Mouse (Mus musculus) liver, embryonic 13.5 days (tissue): Measurements from ENCODE around the gene Ank3. TPM values are rescaled to one million over a fixed set of nuclear protein-coding genes. Genes with fewer than 3 reads are reported as not detected.

ENCODE experiments used
- ATAC-seq: fragments of 200-750 bp; cut with Nextera tagmentation; 2 replicates; pipeline ENCODE4 v1.8.0; 2017; ENCODE audit warnings: low read depth, mild to moderate bottlenecking, moderate number of reproducible peaks, moderate library complexity
- DNase-seq: peaks from one replicate; pipeline ENCODE4 v3.0.0; 2022
- H3K27ac ChIP-seq: fragments of 300-500 bp; sonication (generic); 2 replicates; pipeline ENCODE4 v1.5.1; 2015; ENCODE audit warnings: moderate library complexity, mild to moderate bottlenecking, inconsistent platforms
- H3K27me3 ChIP-seq: fragments of 300-500 bp; sonication (generic); 2 replicates; pipeline ENCODE4 v1.6.1; 2015; ENCODE audit warnings: mild to moderate bottlenecking, inconsistent platforms
- H3K36me3 ChIP-seq: fragments of 300-500 bp; sonication (generic); 2 replicates; pipeline ENCODE4 v1.6.1; 2015; ENCODE audit warnings: mild to moderate bottlenecking, inconsistent platforms
- H3K4me1 ChIP-seq: fragments of 300-500 bp; sonication (generic); replicated peaks from 2 replicates; pipeline ENCODE4 v1.6.1; 2015; ENCODE audit warnings: inconsistent platforms
- H3K4me2 ChIP-seq: fragments of 300-500 bp; sonication (generic); 2 replicates; pipeline ENCODE4 v1.6.1; 2015; ENCODE audit warnings: inconsistent platforms, mild to moderate bottlenecking, moderate library complexity
- H3K4me3 ChIP-seq: fragments of 300-500 bp; sonication (generic); replicated peaks from 2 replicates; pipeline ENCODE4 v1.5.1; 2015; ENCODE audit warnings: mild to moderate bottlenecking, inconsistent platforms
- H3K9ac ChIP-seq: fragments of 300-500 bp; sonication (generic); 2 replicates; pipeline ENCODE4 v1.6.1; 2015; ENCODE audit warnings: mild to moderate bottlenecking, inconsistent platforms
- H3K9me3 ChIP-seq: fragments of 300-500 bp; sonication (generic); replicated peaks from 2 replicates; pipeline ENCODE4 v1.6.1; 2016; ENCODE audit warnings: inconsistent platforms
- WGBS: fragments of 180-500 bp; shearing (Covaris S2); methylation state at CpG from one replicate; pipeline ENCODE4 v1.1.7; 2015; ENCODE audit not compliant: insufficient replicate concordance; 5-methylcytosine and 5-hydroxymethylcytosine counted together
- polyA plus RNA-seq: library from polyadenylated mRNA; unstranded; fragments of >200 nt; fragmentation: Nextera tagmentation; extraction: Ambion mirVana; gene quantifications from 2 replicates; pipeline ENCODE4 v1.2.1, GENCODE M21; 2015

The Ank3 gene
- polyA plus RNA-seq, 1 experiment from 2014 or later: 5.6 TPM

- Histone ChIP-seq H3K27ac (no peak overlapping the region), H3K9me3 (no peaks in the 10 kb centered on the region), H3K4me2 (no peak overlapping the region), H3K4me3 (no peak overlapping the region), H3K36me3 (no peaks in the 10 kb centered on the region), H3K4me1 (no peaks in the 10 kb centered on the region), H3K27me3 (no peaks in the 10 kb centered on the region), H3K9ac (no peak overlapping the region)
- WGBS: 35% methylated on average over 7 of the region's 7 CpGs
- ATAC-seq (no peak), DNase-seq (no peak)
Measured at GRCm38 (mm10) chr10:69630802-69631388, 232.3 kb downstream of the Ank3 start.

- Histone ChIP-seq H3K36me3 (no peaks in the 10 kb centered on the region), H3K4me2 (no peak overlapping the region), H3K9me3 (no peaks in the 10 kb centered on the region), H3K27ac (no peak overlapping the region), H3K9ac (no peak overlapping the region), H3K27me3 (no peaks in the 10 kb centered on the region), H3K4me3 (no peak overlapping the region), H3K4me1 (no peaks in the 10 kb centered on the region)
- DNase-seq (no peak), ATAC-seq (no peak)
- 72% methylated on average over 8 of the region's 8 CpGs for WGBS
Measured at GRCm38 (mm10) chr10:69632885-69633284, 234.3 kb downstream of the Ank3 start.

GRCm38 (mm10) chr10:69634891-69635290, 236.3 kb downstream of the Ank3 start:
- H3K27me3 ChIP-seq: no peaks in the 10 kb centered on the region
- H3K4me1 ChIP-seq: no peaks in the 10 kb centered on the region
- H3K36me3 ChIP-seq: no peaks in the 10 kb centered on the region
- H3K27ac ChIP-seq: no peak overlapping the region
- no peak overlapping the region for H3K4me2 ChIP-seq
- ATAC-seq: no peak
- no peak overlapping the region for H3K4me3 ChIP-seq
- 58% methylated on average over 5 of the region's 5 CpGs for WGBS
- H3K9ac ChIP-seq: no peak overlapping the region
- no peak for DNase-seq
- H3K9me3 ChIP-seq: no peaks in the 10 kb centered on the region

GRCm38 (mm10) chr10:69635910-69636656, 237.5 kb downstream of the Ank3 start:
- no peaks in the 10 kb centered on the region for H3K4me1 ChIP-seq
- H3K36me3 ChIP-seq: no peaks in the 10 kb centered on the region
- no peak overlapping the region for H3K4me3 ChIP-seq
- H3K27ac ChIP-seq: no peak overlapping the region
- no peaks in the 10 kb centered on the region for H3K27me3 ChIP-seq
- no peak overlapping the region for H3K4me2 ChIP-seq
- no peak for DNase-seq
- WGBS: 47% methylated on average over 11 of the region's 11 CpGs
- no peak overlapping the region for H3K9ac ChIP-seq
- no peak for ATAC-seq
- no peaks in the 10 kb centered on the region for H3K9me3 ChIP-seq

GRCm38 (mm10) chr10:69639138-69639537, 240.6 kb downstream of the Ank3 start:
- Histone ChIP-seq H3K36me3 (no peaks in the 10 kb centered on the region), H3K27ac (no peak overlapping the region), H3K4me1 (no peaks in the 10 kb centered on the region), H3K9me3 (no peaks in the 10 kb centered on the region), H3K9ac (no peak overlapping the region), H3K4me3 (no peak overlapping the region), H3K27me3 (no peaks in the 10 kb centered on the region), H3K4me2 (no peak overlapping the region)
- ATAC-seq: no peak
- WGBS: 63% methylated on average over 6 of the region's 6 CpGs
- no peak for DNase-seq

- no peaks in the 10 kb centered on the region for H3K9me3 ChIP-seq
- no peaks in the 10 kb centered on the region for H3K36me3 ChIP-seq
- no peak overlapping the region for H3K9ac ChIP-seq
- no peak overlapping the region for H3K4me3 ChIP-seq
- DNase-seq: no peak
- no peak for ATAC-seq
- WGBS: 53% methylated on average over 4 of the region's 4 CpGs
- H3K4me2 ChIP-seq: no peak overlapping the region
- no peaks in the 10 kb centered on the region; the same call in 1 of the 2 replicates for H3K4me1 ChIP-seq
- H3K27ac ChIP-seq: no peak overlapping the region
- no peaks in the 10 kb centered on the region for H3K27me3 ChIP-seq
Measured at GRCm38 (mm10) chr10:69640617-69641016, 242.0 kb downstream of the Ank3 start.

DNA sequence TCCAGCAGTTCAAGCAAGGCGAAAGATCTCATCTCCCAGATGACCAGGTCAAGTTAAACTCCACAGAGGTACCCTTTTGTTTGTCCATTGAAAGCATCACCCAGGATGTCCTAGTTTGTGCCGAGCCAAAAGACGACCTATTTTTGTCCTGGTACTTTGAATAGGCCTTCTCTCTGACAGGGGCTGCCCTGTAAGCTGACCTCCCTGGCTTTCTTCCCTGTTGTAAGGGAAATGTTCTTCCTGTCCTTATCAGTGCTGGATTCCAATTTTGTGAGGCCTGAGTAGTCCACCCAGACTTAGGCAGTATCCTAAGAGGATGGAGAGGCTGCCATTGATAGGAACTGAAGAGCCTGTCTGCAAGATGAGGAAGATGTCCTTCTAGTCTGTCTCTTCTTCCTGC, 244.9 kb downstream of the Ank3 start:
- 54% methylated on average over 3 of the region's 3 CpGs for WGBS
- H3K9me3 ChIP-seq: no peaks in the 10 kb centered on the region
- DNase-seq (no peak), ATAC-seq (no peak)
- no peaks in the 10 kb centered on the region for H3K36me3 ChIP-seq
- no peak overlapping the region for H3K9ac ChIP-seq
- no peaks in the 10 kb centered on the region; the same call in 1 of the 2 replicates for H3K4me1 ChIP-seq
- H3K4me2 ChIP-seq: no peak overlapping the region
- H3K27ac ChIP-seq: no peak overlapping the region
- H3K27me3 ChIP-seq: no peaks in the 10 kb centered on the region
- H3K4me3 ChIP-seq: no peak overlapping the region

- DNase-seq (no peak), ATAC-seq (no peak)
- no peak overlapping the region for H3K27ac ChIP-seq
- 60% methylated on average over 6 of the region's 6 CpGs for WGBS
- no peak overlapping the region for H3K4me2 ChIP-seq
- H3K36me3 ChIP-seq: no peaks in the 10 kb centered on the region
- no peaks in the 10 kb centered on the region for H3K27me3 ChIP-seq
- no peak overlapping the region for H3K4me3 ChIP-seq
- H3K4me1 ChIP-seq: no peaks in the 10 kb centered on the region; the same call in 1 of the 2 replicates
- no peaks in the 10 kb centered on the region for H3K9me3 ChIP-seq
- no peak overlapping the region for H3K9ac ChIP-seq
Measured at GRCm38 (mm10) chr10:69643986-69644385, 245.4 kb downstream of the Ank3 start.

DNA sequence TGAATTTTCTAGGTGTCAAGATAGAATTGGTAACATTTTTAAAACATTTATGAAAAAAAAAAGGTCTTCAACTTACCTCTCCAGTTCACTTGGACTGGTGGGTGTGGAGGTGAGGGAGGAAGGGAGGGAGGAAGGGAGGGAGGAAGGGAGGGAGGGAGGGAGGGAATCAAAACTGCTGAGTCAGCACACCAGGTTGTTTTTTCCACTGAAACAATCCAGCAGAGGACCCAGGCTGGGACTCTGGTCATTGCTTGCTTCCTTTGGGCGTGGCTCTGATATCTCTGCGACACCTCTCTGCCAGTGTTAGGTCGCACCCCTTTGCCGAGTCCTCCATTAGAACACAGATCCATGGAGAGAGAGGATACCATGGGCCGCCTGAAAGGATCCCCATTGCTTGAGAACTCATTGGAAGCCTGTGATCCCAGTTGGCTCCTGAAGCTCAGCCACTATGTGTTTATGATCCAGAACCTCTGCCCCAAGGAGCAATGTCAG, 246.8 kb downstream of the Ank3 start:
- no peak overlapping the region for H3K4me3 ChIP-seq
- no peaks in the 10 kb centered on the region for H3K36me3 ChIP-seq
- DNase-seq (no peak), ATAC-seq (no peak)
- no peak overlapping the region for H3K4me2 ChIP-seq
- no peaks in the 10 kb centered on the region for H3K27me3 ChIP-seq
- H3K4me1 ChIP-seq: peaks cover 3% of the 10 kb centered on the region; the same call in 1 of the 2 replicates
- no peaks in the 10 kb centered on the region for H3K9me3 ChIP-seq
- no peak overlapping the region for H3K9ac ChIP-seq
- no peak overlapping the region for H3K27ac ChIP-seq
- WGBS: 48% methylated on average over 5 of the region's 5 CpGs

- DNase-seq (no peak), ATAC-seq (no peak)
- Histone ChIP-seq H3K27ac (no peak overlapping the region), H3K9me3 (no peaks in the 10 kb centered on the region), H3K9ac (no peak overlapping the region), H3K27me3 (no peaks in the 10 kb centered on the region), H3K4me2 (no peak overlapping the region), H3K4me3 (no peak overlapping the region), H3K4me1 (peaks cover 3% of the 10 kb centered on the region; the same call in 1 of the 2 replicates), H3K36me3 (no peaks in the 10 kb centered on the region)
- WGBS: 78% methylated on average over 9 of the region's 9 CpGs
Measured at GRCm38 (mm10) chr10:69645929-69646328, 247.4 kb downstream of the Ank3 start.

DNA sequence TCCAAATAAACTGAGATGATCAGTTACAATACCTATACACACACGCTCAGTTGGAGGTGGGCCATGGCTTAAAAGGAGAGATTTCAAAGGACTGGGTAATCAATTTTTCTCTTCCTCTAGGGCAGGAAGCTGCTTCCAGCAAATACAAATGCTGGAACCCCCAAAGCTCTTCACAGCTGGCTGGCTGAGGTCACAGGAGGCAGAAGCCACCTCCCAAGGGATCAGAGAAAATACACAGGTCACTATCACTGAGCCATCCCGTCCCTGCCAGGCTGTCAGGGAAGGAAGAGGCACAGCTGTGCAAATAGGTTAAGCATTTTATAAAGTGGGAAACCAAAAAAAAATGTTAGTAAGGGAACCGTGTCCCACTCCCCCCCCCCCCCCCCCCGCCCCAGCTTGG, 251.5 kb downstream of the Ank3 start:
- H3K36me3 ChIP-seq: no peaks in the 10 kb centered on the region
- peaks cover 5% of the 10 kb centered on the region; the same call in 1 of the 2 replicates for H3K4me1 ChIP-seq
- no peak overlapping the region for H3K27ac ChIP-seq

DNA sequence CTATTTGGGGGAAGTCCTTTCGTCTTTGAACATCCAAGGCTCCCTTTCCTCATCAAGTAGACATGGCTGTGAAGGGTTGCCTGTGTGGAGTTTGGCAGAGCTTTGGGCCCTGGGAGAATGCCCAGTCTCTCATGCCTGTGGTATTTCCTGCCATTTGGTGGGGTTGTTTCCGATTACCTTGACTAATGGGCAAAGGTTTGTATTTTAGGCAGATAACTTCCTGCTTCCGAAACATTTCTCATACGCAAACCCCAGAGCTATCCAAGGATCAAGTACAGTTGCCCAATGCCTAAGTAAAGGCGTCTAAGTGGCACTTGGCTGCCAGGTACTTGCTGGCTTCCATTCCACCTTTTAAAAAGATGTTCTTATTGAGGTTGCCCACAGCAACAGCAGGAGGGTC, 254.1 kb downstream of the Ank3 start:
- H3K36me3 ChIP-seq: no peaks in the 10 kb centered on the region
- no peaks in the 10 kb centered on the region for H3K27me3 ChIP-seq
- 0 out of 2 replicates have a peak, but pooled peaks cover 7% of the 10 kb centered on the region for H3K4me1 ChIP-seq
- DNase-seq (no peak), ATAC-seq (no peak)
- H3K4me3 ChIP-seq: no peak overlapping the region
- H3K27ac ChIP-seq: no peak overlapping the region
- H3K4me2 ChIP-seq: no peak overlapping the region
- no peaks in the 10 kb centered on the region for H3K9me3 ChIP-seq
- 28% methylated on average over 5 of the region's 5 CpGs for WGBS
- H3K9ac ChIP-seq: no peak overlapping the region

More for the DNA sequence above, 251.5 kb downstream of the Ank3 start:
- Histone ChIP-seq H3K27me3 (no peaks in the 10 kb centered on the region), H3K4me3 (no peak overlapping the region), H3K9me3 (no peaks in the 10 kb centered on the region), H3K4me2 (no peak overlapping the region), H3K9ac (no peak overlapping the region)
- DNase-seq (no peak), ATAC-seq (no peak)
- 44% methylated on average over 4 of the region's 4 CpGs for WGBS
